Mouse (Mus musculus) hindbrain, postnatal 0 days (tissue): ENCODE results near the gene H2-M3. TPM values are rescaled to one million over a fixed set of nuclear protein-coding genes. Genes with fewer than 3 reads are reported as not detected.
A peak's percentile ranks its signal among the peaks of the same experiment; 100 is the strongest.

Experiments used
- ATAC-seq: fragments of 200-750 bp; cut with Nextera tagmentation; 2 replicates; pipeline ENCODE4 v1.8.0; 2017; ENCODE audit warnings: mild to moderate bottlenecking, moderate TSS enrichment, moderate library complexity
- DNase-seq: peaks from one replicate; pipeline ENCODE4 v3.0.0-alpha.2; 2015; ENCODE audit warnings: low spot score
- H3K27ac ChIP-seq: fragments of 300-500 bp; sonication (generic); 2 replicates; pipeline ENCODE4 v1.5.1; 2014; ENCODE audit warnings: mild to moderate bottlenecking
- H3K27me3 ChIP-seq: fragments of 300-500 bp; sonication (generic); 2 replicates; pipeline ENCODE4 v1.6.1; 2014; ENCODE audit warnings: low read length, mixed read lengths; ENCODE audit not compliant: insufficient read depth
- H3K36me3 ChIP-seq: fragments of 300-500 bp; sonication (generic); 2 replicates; pipeline ENCODE4 v1.6.1; 2014; ENCODE audit warnings: low read length, mixed read lengths; ENCODE audit not compliant: insufficient read depth
- H3K4me1 ChIP-seq: fragments of 300-500 bp; sonication (generic); 2 replicates; pipeline ENCODE4 v1.6.1; 2014; ENCODE audit warnings: antibody characterized with exemption, low read length, mixed read lengths; ENCODE audit not compliant: insufficient read depth
- H3K4me2 ChIP-seq: fragments of 300-500 bp; sonication (generic); 2 replicates; pipeline ENCODE4 v1.6.1; 2014; ENCODE audit warnings: low read depth, mild to moderate bottlenecking, low read length, moderate library complexity, mixed read lengths
- H3K4me3 ChIP-seq: fragments of 300-500 bp; sonication (generic); 2 replicates; pipeline ENCODE4 v1.5.1; 2014; ENCODE audit warnings: low read length
- H3K9ac ChIP-seq: fragments of 300-500 bp; sonication (generic); replicated peaks from 2 replicates; pipeline ENCODE4 v1.6.1; 2014; ENCODE audit warnings: mild to moderate bottlenecking, low read length, moderate library complexity, mixed read lengths
- H3K9me3 ChIP-seq: fragments of 300-500 bp; sonication (generic); 2 replicates; pipeline ENCODE4 v1.6.1; 2016; ENCODE audit warnings: low read length, mixed read lengths
- CTCF ChIP-seq: IDR thresholded peaks from 2 replicates; pipeline ENCODE4 v1.5.1; 2016; ENCODE audit warnings: antibody characterized with exemption, control low read depth, low read depth
- WGBS: fragments of 180-500 bp; shearing (Covaris S2); extraction: QIAGEN DNeasy Blood & Tissue Kit; methylation state at CpG from one replicate; pipeline ENCODE4 v1.1.7; 2014; 5-methylcytosine and 5-hydroxymethylcytosine counted together
- polyA plus RNA-seq: library from polyadenylated mRNA; unstranded; fragments of >200 nt; fragmentation: Nextera tagmentation; extraction: Ambion mirVana; gene quantifications from 2 replicates; pipeline ENCODE4 v1.2.1, GENCODE M21; 2015
- total RNA-seq: library from RNA; depleted of rRNA; stranded (reverse); fragments of >200 nt; gene quantifications from 2 replicates; pipeline ENCODE4 v1.2.3, GENCODE M21; 2014; rRNA removed

H2-M3 gene
- total and polyA plus RNA-seq, 2 experiments from 2014 or later: 0.63 to 2.7 TPM

DNA sequence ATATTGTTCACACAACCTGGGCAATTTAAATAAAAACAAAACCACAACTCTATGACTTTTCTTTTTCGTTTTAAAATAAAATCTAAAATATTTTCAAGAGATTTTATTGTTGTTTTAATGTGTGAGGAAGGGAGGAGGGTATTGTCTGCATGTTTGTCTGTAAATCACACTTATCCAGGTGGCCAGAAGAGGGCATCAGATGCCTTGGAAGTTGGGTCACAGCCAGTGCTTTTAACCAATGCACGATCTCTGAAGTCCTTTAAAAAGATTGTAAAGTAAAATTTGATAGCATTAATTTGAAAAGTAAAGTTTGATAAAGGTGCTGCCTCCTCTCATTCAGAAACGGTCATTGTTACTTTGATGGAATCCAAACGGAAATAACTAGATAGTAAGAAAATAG lies 38.5 kb downstream of the H2-M3 start:
- ATAC-seq (no peak), DNase-seq (peak; percentile 58)
- Histone ChIP-seq H3K27ac (no peak overlapping the region), H3K36me3 (no peaks in the 10 kb centered on the region), H3K4me3 (no peak overlapping the region), H3K4me2 (no peak overlapping the region), H3K27me3 (no peaks in the 10 kb centered on the region), H3K4me1 (no peaks in the 10 kb centered on the region), H3K9me3 (no peaks in the 10 kb centered on the region), H3K9ac (no peak overlapping the region)
- WGBS: 43% methylated on average over 4 of the region's 4 CpGs
- TF ChIP-seq CTCF: peak; percentile 60

GRCm38 (mm10) chr17:37310146-37310699 lies 40.2 kb downstream of the H2-M3 start:
- Histone ChIP-seq H3K27me3 (no peaks in the 10 kb centered on the region), H3K4me1 (no peaks in the 10 kb centered on the region), H3K27ac (no peak overlapping the region), H3K9me3 (no peaks in the 10 kb centered on the region), H3K4me2 (no peak overlapping the region), H3K36me3 (no peaks in the 10 kb centered on the region), H3K9ac (no peak overlapping the region), H3K4me3 (no peak overlapping the region)
- ATAC-seq (no peak), DNase-seq (no peak)
- TF ChIP-seq CTCF: no peak
- WGBS: 54% methylated on average over 2 of the region's 2 CpGs

DNA sequence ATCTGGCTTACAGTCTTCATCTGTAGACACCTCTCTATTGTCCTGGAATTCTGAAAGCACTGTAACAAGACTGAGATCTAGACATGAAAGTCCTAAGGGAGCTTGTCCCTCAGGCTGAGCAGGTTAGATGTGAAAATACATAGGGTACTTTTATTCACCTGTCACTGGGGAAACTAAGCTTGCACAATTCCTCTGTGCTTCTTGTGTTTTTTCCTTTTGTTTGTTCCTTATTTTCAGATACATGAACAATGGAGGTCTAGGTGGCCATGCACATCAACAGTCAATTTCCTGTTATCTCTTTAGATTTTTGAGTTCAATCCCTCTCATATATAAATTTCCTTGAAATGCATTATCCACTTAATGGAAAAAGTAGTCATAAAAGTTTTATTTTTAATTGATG lies 46.9 kb downstream of the H2-M3 start, which contains the start of gene Olfr102:
Gene Olfr102 (minus strand): TSS at position 101 of the 400 bp plus-strand sequence.
- no peak for TF ChIP-seq CTCF
- H3K36me3 ChIP-seq: no peaks in the 10 kb centered on the region
- no peak within 1 kb of the TSS for H3K4me3 ChIP-seq
- H3K9ac ChIP-seq: no peak within 1 kb of the TSS
- no peak within 1 kb of the TSS for H3K27ac ChIP-seq
- no peaks in the 10 kb centered on the region for H3K4me1 ChIP-seq
- ATAC-seq (no peak), DNase-seq (no peak)
- H3K27me3 ChIP-seq: no peaks in the 10 kb centered on the region
- no peaks in the 10 kb centered on the region for H3K9me3 ChIP-seq
- no peak within 1 kb of the TSS for H3K4me2 ChIP-seq

Other genes with a start within 250 kb of the H2-M3 start
- 0.52 TPM in 1 of 2 replicates, not detected in the other for gene Mog, start 246.8 kb upstream of the H2-M3 start, total RNA-seq
- gene Mog, start 246.8 kb upstream of the H2-M3 start, polyA plus RNA-seq: 1.5 and 1.7 TPM in 2 replicates
- gene Gabbr1, start 224.3 kb upstream of the H2-M3 start, total RNA-seq: 519 and 527 TPM in 2 replicates
- gene Gabbr1, start 224.3 kb upstream of the H2-M3 start, polyA plus RNA-seq: 93.4 and 98.3 TPM in 2 replicates
- not detected in 2 replicates for gene Olfr90, start 181.7 kb upstream of the H2-M3 start, total RNA-seq
- gene Olfr90, start 181.7 kb upstream of the H2-M3 start, polyA plus RNA-seq: not detected in 2 replicates
- not detected in 2 replicates for gene Olfr91, start 171.9 kb upstream of the H2-M3 start, total RNA-seq
- 0.06 TPM in 1 of 2 replicates, not detected in the other for gene Olfr91, start 171.9 kb upstream of the H2-M3 start, polyA plus RNA-seq
- gene Olfr92, start 150.1 kb upstream of the H2-M3 start, total RNA-seq: not detected in 2 replicates
- not detected in 2 replicates for gene Olfr92, start 150.1 kb upstream of the H2-M3 start, polyA plus RNA-seq
- not detected in 2 replicates for gene Olfr93, start 108.7 kb upstream of the H2-M3 start, total RNA-seq
- gene Olfr93, start 108.7 kb upstream of the H2-M3 start, polyA plus RNA-seq: not detected in 2 replicates
- not detected in 2 replicates for gene Ubd, start 76.3 kb upstream of the H2-M3 start, total RNA-seq
- not detected in 2 replicates for gene Ubd, start 76.3 kb upstream of the H2-M3 start, polyA plus RNA-seq
- gene Olfr94, start 69.2 kb upstream of the H2-M3 start, total RNA-seq: 0.58 and 1.3 TPM in 2 replicates
- gene Olfr94, start 69.2 kb upstream of the H2-M3 start, polyA plus RNA-seq: 0.14 TPM in 1 of 2 replicates, not detected in the other
- 0.37 TPM in 1 of 2 replicates, not detected in the other for gene Olfr95, start 57.1 kb upstream of the H2-M3 start, total RNA-seq
- 0.03 and 0.04 TPM in 2 replicates for gene Olfr95, start 57.1 kb upstream of the H2-M3 start, polyA plus RNA-seq
- gene Olfr96, start 50.1 kb upstream of the H2-M3 start, total RNA-seq: not detected in 2 replicates
- not detected in 2 replicates for gene Olfr96, start 50.1 kb upstream of the H2-M3 start, polyA plus RNA-seq
- gene Olfr97, start 32.9 kb upstream of the H2-M3 start, total RNA-seq: not detected in 2 replicates
- not detected in 2 replicates for gene Olfr97, start 32.9 kb upstream of the H2-M3 start, polyA plus RNA-seq
- not detected in 2 replicates for gene Olfr98, start 6.5 kb upstream of the H2-M3 start, total RNA-seq
- gene Olfr98, start 6.5 kb upstream of the H2-M3 start, polyA plus RNA-seq: not detected in 2 replicates
- not detected in 2 replicates for gene Olfr99, start 13.2 kb downstream of the H2-M3 start, total RNA-seq
- not detected in 2 replicates for gene Olfr99, start 13.2 kb downstream of the H2-M3 start, polyA plus RNA-seq
- not detected in 2 replicates for gene Olfr101, start 34.1 kb downstream of the H2-M3 start, total RNA-seq
- gene Olfr101, start 34.1 kb downstream of the H2-M3 start, polyA plus RNA-seq: not detected in 2 replicates
- not detected in 2 replicates for gene Olfr102, start 46.8 kb downstream of the H2-M3 start, total RNA-seq
- gene Olfr102, start 46.8 kb downstream of the H2-M3 start, polyA plus RNA-seq: not detected in 2 replicates
- gene Olfr103, start 69.5 kb downstream of the H2-M3 start, total RNA-seq: not detected in 2 replicates
- not detected in 2 replicates for gene Olfr103, start 69.5 kb downstream of the H2-M3 start, polyA plus RNA-seq
- gene Olfr104-ps, start 89.4 kb downstream of the H2-M3 start, total RNA-seq: not detected in 2 replicates
- gene Olfr104-ps, start 89.4 kb downstream of the H2-M3 start, polyA plus RNA-seq: not detected in 2 replicates
- not detected in 2 replicates for gene Olfr105-ps, start 108.8 kb downstream of the H2-M3 start, total RNA-seq
- not detected in 2 replicates for gene Olfr105-ps, start 108.8 kb downstream of the H2-M3 start, polyA plus RNA-seq
- gene Olfr106-ps, start 120.2 kb downstream of the H2-M3 start, total RNA-seq: not detected in 2 replicates
- not detected in 2 replicates for gene Olfr106-ps, start 120.2 kb downstream of the H2-M3 start, polyA plus RNA-seq
- gene Olfr107, start 129.0 kb downstream of the H2-M3 start, total RNA-seq: not detected in 2 replicates
- gene Olfr107, start 129.0 kb downstream of the H2-M3 start, polyA plus RNA-seq: not detected in 2 replicates
- not detected in 2 replicates for gene Olfr108, start 175.3 kb downstream of the H2-M3 start, total RNA-seq
- not detected in 2 replicates for gene Olfr108, start 175.3 kb downstream of the H2-M3 start, polyA plus RNA-seq
- gene Olfr109, start 188.7 kb downstream of the H2-M3 start, total RNA-seq: not detected in 2 replicates
- not detected in 2 replicates for gene Olfr109, start 188.7 kb downstream of the H2-M3 start, polyA plus RNA-seq
- not detected in 2 replicates for gene H2-M2, start 213.3 kb downstream of the H2-M3 start, total RNA-seq
- gene H2-M2, start 213.3 kb downstream of the H2-M3 start, polyA plus RNA-seq: not detected in 2 replicates
- gene Olfr110, start 222.2 kb downstream of the H2-M3 start, total RNA-seq: not detected in 2 replicates
- gene Olfr110, start 222.2 kb downstream of the H2-M3 start, polyA plus RNA-seq: not detected in 2 replicates
- gene Olfr111, start 237.8 kb downstream of the H2-M3 start, total RNA-seq: not detected in 2 replicates
- gene Olfr111, start 237.8 kb downstream of the H2-M3 start, polyA plus RNA-seq: not detected in 2 replicates